Mouse (Mus musculus): ENCODE data around the gene Rhot2. TPM values are rescaled to one million over a fixed set of nuclear protein-coding genes. Genes with fewer than 3 reads are reported as not detected.

Gene Rhot2
- 69.0 and 72.5 TPM in 2 replicates for polyA plus RNA-seq (2012; ENCODE audit: insufficient read depth, insufficient read length, missing spikeins)

- Histone ChIP-seq H3K27ac (replicated peaks; ENCODE audit: low read depth, low read length) (peak within 1 kb of the TSS; percentile 70), H3K4me1 (ENCODE audit: control insufficient read depth, insufficient read depth, insufficient read length, low read length) (peaks cover 7% of the 10 kb centered on the region), H3K4me3 (ENCODE audit: insufficient read depth, low read depth, low read length) (peak within 1 kb of the TSS; percentile 83)
These were observed at the start of gene Rhot2 for GRCm38 (mm10) chr17:25844396-25844901. Gene Rhot2 (minus strand): TSS chr17:25844851.

GRCm38 (mm10) chr17:25893975-25894617 is 49.4 kb upstream of the Rhot2 start:
- Histone ChIP-seq H3K4me3 (ENCODE audit: insufficient read depth, low read depth, low read length) (no peak overlapping the region), H3K27ac (replicated peaks; ENCODE audit: low read depth, low read length) (no peak overlapping the region), H3K4me1 (ENCODE audit: control insufficient read depth, insufficient read depth, insufficient read length, low read length) (no peaks in the 10 kb centered on the region)

- no peaks in the 10 kb centered on the region for H3K4me1 ChIP-seq (ENCODE audit: control insufficient read depth, insufficient read depth, insufficient read length, low read length)
- H3K4me3 ChIP-seq (ENCODE audit: insufficient read depth, low read depth, low read length): no peak overlapping the region
- no peak overlapping the region for H3K27ac ChIP-seq (replicated peaks; ENCODE audit: low read depth, low read length)
These were observed 44.2 kb upstream of the Rhot2 start for GRCm38 (mm10) chr17:25888837-25889236.

DNA sequence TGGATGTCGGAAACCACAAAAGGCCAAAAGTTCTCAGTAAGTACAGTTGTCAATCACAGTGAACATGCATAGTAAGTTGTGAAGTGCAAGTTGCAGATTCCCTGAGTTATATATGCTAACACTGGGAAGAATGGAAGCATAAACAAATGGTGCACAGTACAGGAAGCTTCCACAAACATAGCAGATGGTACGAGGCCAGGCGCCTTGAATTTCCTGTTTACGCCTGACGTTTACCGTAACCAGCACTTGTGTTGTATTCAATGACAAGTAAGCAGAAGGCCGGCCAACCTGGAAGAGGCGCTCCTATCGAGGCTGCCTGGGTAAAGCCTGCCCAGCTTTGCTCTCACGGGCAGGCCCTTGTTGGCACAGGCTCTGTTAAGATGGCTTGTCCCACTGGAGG is 42.8 kb upstream of the Rhot2 start:
- no peak overlapping the region for H3K27ac ChIP-seq (replicated peaks; ENCODE audit: low read depth, low read length)
- H3K4me1 ChIP-seq (ENCODE audit: control insufficient read depth, insufficient read depth, insufficient read length, low read length): no peaks in the 10 kb centered on the region
- H3K4me3 ChIP-seq (ENCODE audit: insufficient read depth, low read depth, low read length): no peak overlapping the region

GRCm38 (mm10) chr17:25886806-25887205 is 42.2 kb upstream of the Rhot2 start:
- no peaks in the 10 kb centered on the region for H3K4me1 ChIP-seq (ENCODE audit: control insufficient read depth, insufficient read depth, insufficient read length, low read length)
- no peak overlapping the region for H3K4me3 ChIP-seq (ENCODE audit: insufficient read depth, low read depth, low read length)
- no peak overlapping the region for H3K27ac ChIP-seq (replicated peaks; ENCODE audit: low read depth, low read length)

DNA sequence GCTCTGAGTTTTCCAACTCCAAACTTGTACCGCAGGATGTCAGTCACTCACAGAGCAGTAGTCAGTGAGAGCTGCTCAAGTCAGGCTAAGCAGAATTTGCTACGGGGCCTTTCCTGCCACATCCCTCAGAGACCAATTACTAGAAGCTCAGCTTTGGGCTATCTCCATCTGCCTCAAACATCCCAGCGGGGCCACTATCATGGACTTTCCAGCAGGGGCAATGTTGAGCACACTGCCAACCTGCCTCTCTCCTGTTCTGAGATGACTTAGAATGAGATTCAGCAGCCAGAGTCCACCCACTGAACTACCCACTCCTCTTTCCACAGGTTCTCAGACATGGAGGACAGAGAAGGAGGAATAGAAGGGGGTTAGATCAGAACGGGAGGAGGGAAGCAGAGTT is 41.0 kb upstream of the Rhot2 start:
- Histone ChIP-seq H3K4me1 (ENCODE audit: control insufficient read depth, insufficient read depth, insufficient read length, low read length) (0 out of 2 replicates have a peak, but pooled peaks cover 2% of the 10 kb centered on the region), H3K27ac (replicated peaks; ENCODE audit: low read depth, low read length) (no peak overlapping the region), H3K4me3 (ENCODE audit: insufficient read depth, low read depth, low read length) (no peak overlapping the region)

- Histone ChIP-seq H3K4me1 (ENCODE audit: control insufficient read depth, insufficient read depth, insufficient read length, low read length) (0 out of 2 replicates have a peak, but pooled peaks cover 2% of the 10 kb centered on the region), H3K27ac (replicated peaks; ENCODE audit: low read depth, low read length) (no peak overlapping the region), H3K4me3 (ENCODE audit: insufficient read depth, low read depth, low read length) (no peak overlapping the region)
These were observed 39.2 kb upstream of the Rhot2 start for GRCm38 (mm10) chr17:25883824-25884223.

- Histone ChIP-seq H3K4me3 (ENCODE audit: insufficient read depth, low read depth, low read length) (no peak overlapping the region), H3K4me1 (ENCODE audit: control insufficient read depth, insufficient read depth, insufficient read length, low read length) (0 out of 2 replicates have a peak, but pooled peaks cover 2% of the 10 kb centered on the region), H3K27ac (replicated peaks; ENCODE audit: low read depth, low read length) (no peak overlapping the region)
These were observed 38.6 kb upstream of the Rhot2 start for GRCm38 (mm10) chr17:25883268-25883667.

GRCm38 (mm10) chr17:25882306-25882705 is 37.7 kb upstream of the Rhot2 start:
- no peak overlapping the region for H3K4me3 ChIP-seq (ENCODE audit: insufficient read depth, low read depth, low read length)

GRCm38 (mm10) chr17:25881691-25882090 is 37.0 kb upstream of the Rhot2 start:
- H3K4me1 ChIP-seq (ENCODE audit: control insufficient read depth, insufficient read depth, insufficient read length, low read length): 0 out of 2 replicates have a peak, but pooled peaks cover 2% of the 10 kb centered on the region
- no peak overlapping the region for H3K27ac ChIP-seq (replicated peaks; ENCODE audit: low read depth, low read length)
- no peak overlapping the region for H3K4me3 ChIP-seq (ENCODE audit: insufficient read depth, low read depth, low read length)

More at GRCm38 (mm10) chr17:25882306-25882705, 37.7 kb upstream of the Rhot2 start:
- H3K4me1 ChIP-seq (ENCODE audit: control insufficient read depth, insufficient read depth, insufficient read length, low read length): 0 out of 2 replicates have a peak, but pooled peaks cover 2% of the 10 kb centered on the region
- H3K27ac ChIP-seq (replicated peaks; ENCODE audit: low read depth, low read length): no peak overlapping the region

GRCm38 (mm10) chr17:25880913-25881641 is 36.4 kb upstream of the Rhot2 start:
- no peak overlapping the region for H3K4me3 ChIP-seq (ENCODE audit: insufficient read depth, low read depth, low read length)
- H3K27ac ChIP-seq (replicated peaks; ENCODE audit: low read depth, low read length): no peak overlapping the region
- H3K4me1 ChIP-seq (ENCODE audit: control insufficient read depth, insufficient read depth, insufficient read length, low read length): peaks cover 5% of the 10 kb centered on the region; the same call in 1 of the 2 replicates

DNA sequence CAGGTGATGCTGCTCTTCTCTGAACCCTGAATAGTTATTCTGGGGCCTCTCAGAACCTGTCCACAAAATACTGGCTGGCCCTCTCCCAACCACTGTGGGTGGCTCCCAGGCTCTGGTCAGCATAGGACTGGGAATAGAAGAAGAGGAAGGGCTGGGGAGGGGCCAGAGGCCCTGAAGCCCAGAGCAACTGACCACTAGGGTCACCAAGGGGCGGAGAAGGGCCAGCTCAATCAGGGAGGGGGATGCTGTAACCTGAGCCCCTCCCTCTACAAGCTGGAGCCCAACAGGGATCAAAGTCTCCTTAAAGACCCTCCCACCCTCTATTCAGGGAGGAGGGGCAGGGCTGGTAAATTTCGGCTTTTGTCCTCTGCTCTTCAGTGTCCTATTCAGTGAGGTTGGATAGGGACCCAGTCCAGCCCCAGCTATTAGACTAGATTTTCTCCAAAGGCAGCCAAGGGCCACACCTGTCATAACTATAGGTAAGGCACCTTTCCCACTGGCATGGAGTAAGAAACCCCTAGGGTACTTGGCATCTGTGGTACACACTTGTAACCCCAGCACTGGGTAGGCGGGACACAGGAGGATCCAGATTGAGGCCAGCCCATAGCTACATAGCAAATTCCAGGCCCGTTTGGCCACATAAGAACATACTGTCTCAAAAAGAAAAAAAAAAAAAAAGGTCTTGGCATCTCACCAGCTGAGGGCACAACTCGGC is 35.7 kb upstream of the Rhot2 start, which contains the start of gene Wfikkn1:
Gene Wfikkn1, minus strand, starts transcription at position 663 of the 715 bp plus-strand sequence.
- Histone ChIP-seq H3K27ac (replicated peaks; ENCODE audit: low read depth, low read length) (no peak within 1 kb of the TSS), H3K4me3 (ENCODE audit: insufficient read depth, low read depth, low read length) (no peak within 1 kb of the TSS), H3K4me1 (ENCODE audit: control insufficient read depth, insufficient read depth, insufficient read length, low read length) (peaks cover 8% of the 10 kb centered on the region; the same call in 1 of the 2 replicates)

- Histone ChIP-seq H3K4me1 (ENCODE audit: control insufficient read depth, insufficient read depth, insufficient read length, low read length) (peaks cover 8% of the 10 kb centered on the region; the same call in 1 of the 2 replicates), H3K27ac (replicated peaks; ENCODE audit: low read depth, low read length) (no peak overlapping the region), H3K4me3 (ENCODE audit: insufficient read depth, low read depth, low read length) (no peak overlapping the region)
These were observed 35.1 kb upstream of the Rhot2 start for GRCm38 (mm10) chr17:25879750-25880149.

DNA sequence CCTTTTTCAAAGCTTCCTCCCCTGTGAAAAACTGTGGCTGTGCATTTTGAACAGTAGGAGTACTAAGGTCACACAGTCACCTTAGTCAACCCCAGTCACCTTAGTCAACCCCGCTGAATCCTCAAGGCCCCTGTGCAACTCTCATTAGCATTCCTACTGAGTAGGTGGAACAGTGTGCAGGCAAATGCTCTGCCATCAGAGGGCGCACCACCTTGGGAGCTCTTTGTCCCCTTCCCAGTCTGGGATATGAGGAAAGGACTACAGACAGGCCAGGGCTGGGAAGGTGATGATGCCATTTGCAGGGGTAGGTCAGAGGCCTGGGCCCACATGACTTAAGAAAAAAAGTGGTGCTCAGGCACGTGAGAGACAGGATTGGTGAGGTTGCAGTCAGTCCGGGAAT is 34.6 kb upstream of the Rhot2 start:
- H3K27ac ChIP-seq (replicated peaks; ENCODE audit: low read depth, low read length): no peak overlapping the region
- H3K4me3 ChIP-seq (ENCODE audit: insufficient read depth, low read depth, low read length): no peak overlapping the region
- peaks cover 8% of the 10 kb centered on the region; the same call in 1 of the 2 replicates for H3K4me1 ChIP-seq (ENCODE audit: control insufficient read depth, insufficient read depth, insufficient read length, low read length)
